Mouse (Mus musculus) heart, embryonic 13.5 days (tissue): ENCODE measurements around the gene Gkap1. TPM values are rescaled to one million over a fixed set of nuclear protein-coding genes. Genes with fewer than 3 reads are reported as not detected.

Experiments used
- ATAC-seq: fragments of 200-750 bp; cut with Nextera tagmentation; 2 replicates; pipeline ENCODE4 v1.8.0; 2017; ENCODE audit warnings: moderate TSS enrichment; ENCODE audit not compliant: insufficient number of reproducible peaks, low FRiP score, low TSS enrichment; ENCODE audit errors: extremely low read depth
- H3K27ac ChIP-seq: fragments of 300-500 bp; sonication (generic); replicated peaks from 2 replicates; pipeline ENCODE4 v1.5.1; 2015; ENCODE audit warnings: moderate library complexity, mild to moderate bottlenecking, inconsistent platforms
- H3K27me3 ChIP-seq: fragments of 300-500 bp; sonication (generic); replicated peaks from 2 replicates; pipeline ENCODE4 v1.6.1; 2015; ENCODE audit warnings: mild to moderate bottlenecking, inconsistent platforms
- H3K36me3 ChIP-seq: fragments of 300-500 bp; sonication (generic); 2 replicates; pipeline ENCODE4 v1.6.1; 2015; ENCODE audit warnings: mild to moderate bottlenecking, inconsistent platforms
- H3K4me1 ChIP-seq: fragments of 300-500 bp; sonication (generic); 2 replicates; pipeline ENCODE4 v1.6.1; 2015; ENCODE audit warnings: inconsistent platforms
- H3K4me2 ChIP-seq: fragments of 300-500 bp; sonication (generic); 2 replicates; pipeline ENCODE4 v1.6.1; 2015; ENCODE audit warnings: inconsistent platforms, mild to moderate bottlenecking, moderate library complexity
- H3K4me3 ChIP-seq: fragments of 300-500 bp; sonication (generic); 2 replicates; pipeline ENCODE4 v1.5.1; 2015; ENCODE audit warnings: moderate library complexity, mild to moderate bottlenecking, inconsistent platforms
- H3K9ac ChIP-seq: fragments of 300-500 bp; sonication (generic); 2 replicates; pipeline ENCODE4 v1.6.1; 2015; ENCODE audit warnings: inconsistent platforms, mild to moderate bottlenecking, moderate library complexity
- H3K9me3 ChIP-seq: fragments of 300-500 bp; sonication (generic); 2 replicates; pipeline ENCODE4 v1.6.1; 2016; ENCODE audit warnings: inconsistent platforms
- WGBS: fragments of 180-500 bp; shearing (Covaris S2); methylation state at CpG from one replicate; pipeline ENCODE4 v1.1.7; 2015; ENCODE audit warnings: mixed read lengths; 5-methylcytosine and 5-hydroxymethylcytosine counted together
- polyA plus RNA-seq: library from polyadenylated mRNA; unstranded; fragments of >200 nt; fragmentation: Nextera tagmentation; extraction: Ambion mirVana; gene quantifications from 2 replicates; pipeline ENCODE4 v1.2.1, GENCODE M21; 2015

Gene Gkap1
- polyA plus RNA-seq, 1 experiment from 2014 or later, result 15.6 TPM

- Histone ChIP-seq H3K36me3 (no peaks in the 10 kb centered on the region), H3K4me3 (no peak overlapping the region), H3K4me2 (no peak overlapping the region), H3K9ac (no peak overlapping the region), H3K4me1 (peaks cover 9% of the 10 kb centered on the region; the same call in 1 of the 2 replicates), H3K27me3 (peaks cover 5% of the 10 kb centered on the region; the same call in 1 of the 2 replicates), H3K9me3 (no peaks in the 10 kb centered on the region), H3K27ac (no peak overlapping the region)
- ATAC-seq, result no peak
- 23% methylated on average over 5 of the region's 5 CpGs for WGBS
Observed at GRCm38 (mm10) chr13:58292811-58293210, 17.3 kb upstream of the Gkap1 start.

GRCm38 (mm10) chr13:58289308-58289707 lies 13.8 kb upstream of the Gkap1 start:
- Histone ChIP-seq H3K4me2 (no peak overlapping the region), H3K4me1 (peaks cover 9% of the 10 kb centered on the region; the same call in 1 of the 2 replicates), H3K9ac (no peak overlapping the region), H3K4me3 (no peak overlapping the region), H3K27me3 (no peaks in the 10 kb centered on the region), H3K36me3 (no peaks in the 10 kb centered on the region), H3K27ac (no peak overlapping the region), H3K9me3 (no peaks in the 10 kb centered on the region)
- ATAC-seq, result no peak
- 71% methylated on average over 1 of the region's 1 CpGs for WGBS

- whole genome bisulfite sequencing, result 15% methylated on average over 13 of the region's 13 CpGs
- Histone ChIP-seq H3K4me2 (no peak overlapping the region), H3K4me1 (peaks cover 7% of the 10 kb centered on the region; the same call in 1 of the 2 replicates), H3K36me3 (no peaks in the 10 kb centered on the region), H3K9me3 (no peaks in the 10 kb centered on the region), H3K9ac (peak overlapping the region; percentile 52; the same call in 1 of the 2 replicates), H3K27ac (no peak overlapping the region), H3K27me3 (no peaks in the 10 kb centered on the region), H3K4me3 (no peak overlapping the region)
- ATAC-seq, result no peak
Observed at GRCm38 (mm10) chr13:58287822-58288221, 12.3 kb upstream of the Gkap1 start.

DNA sequence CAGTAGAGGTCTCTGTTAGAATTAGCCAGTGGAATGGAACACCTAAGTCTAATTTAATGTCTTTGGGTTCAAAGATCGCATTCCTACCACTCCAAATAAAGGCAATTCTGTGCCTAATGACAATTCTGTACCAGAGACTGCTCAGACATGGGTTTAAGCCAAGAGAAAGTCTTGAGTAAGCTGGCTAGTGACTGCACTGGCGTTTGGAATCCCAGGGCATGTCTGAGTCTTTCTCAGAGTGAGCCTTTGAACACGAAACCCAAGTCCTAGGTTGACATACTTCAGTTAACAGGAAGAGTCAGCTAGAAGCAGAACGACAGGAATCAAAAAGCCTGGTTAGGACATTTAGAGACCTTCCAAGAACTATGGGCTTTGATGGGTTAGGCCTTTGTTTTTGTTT lies 8.0 kb upstream of the Gkap1 start:
- 68% methylated on average over 4 of the region's 4 CpGs for WGBS
- Histone ChIP-seq H3K9me3 (no peaks in the 10 kb centered on the region), H3K4me3 (no peak overlapping the region), H3K36me3 (no peaks in the 10 kb centered on the region), H3K4me1 (no peaks in the 10 kb centered on the region), H3K27ac (no peak overlapping the region), H3K4me2 (no peak overlapping the region), H3K27me3 (no peaks in the 10 kb centered on the region), H3K9ac (no peak overlapping the region)
- no peak for ATAC-seq

DNA sequence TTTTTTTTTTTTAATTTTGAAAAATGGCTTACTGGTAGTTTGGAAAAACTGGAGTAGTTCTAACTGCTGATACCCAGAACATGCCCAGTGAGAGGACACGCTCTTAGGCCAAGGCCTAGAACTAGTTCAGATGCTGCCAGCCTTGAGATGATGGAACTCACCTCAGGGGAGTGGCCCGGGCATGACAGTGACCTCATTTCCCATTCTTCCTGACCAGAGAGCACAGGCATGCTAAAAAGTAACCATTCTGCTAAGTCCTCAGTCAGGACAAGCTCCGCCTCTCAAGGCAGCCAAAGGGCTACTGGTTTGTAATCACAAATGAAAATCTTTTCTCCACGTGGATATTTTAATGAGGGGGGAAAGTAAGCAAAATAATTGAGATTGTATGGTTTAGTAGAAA lies 6.4 kb upstream of the Gkap1 start:
- H3K36me3 ChIP-seq, result no peaks in the 10 kb centered on the region
- H3K4me1 ChIP-seq, result no peaks in the 10 kb centered on the region
- H3K9me3 ChIP-seq, result no peaks in the 10 kb centered on the region
- no peak overlapping the region for H3K4me2 ChIP-seq
- H3K4me3 ChIP-seq, result no peak overlapping the region
- no peak for ATAC-seq
- H3K27ac ChIP-seq, result no peak overlapping the region
- 64% methylated on average over 4 of the region's 4 CpGs for WGBS
- H3K9ac ChIP-seq, result no peak overlapping the region
- no peaks in the 10 kb centered on the region for H3K27me3 ChIP-seq

- peaks cover 11% of the 10 kb centered on the region for H3K27me3 ChIP-seq
- 78% methylated on average over 3 of the region's 3 CpGs for WGBS
- ATAC-seq, result no peak
Observed at GRCm38 (mm10) chr13:58280528-58280927, 5.0 kb upstream of the Gkap1 start.

GRCm38 (mm10) chr13:58276256-58276655 lies 757 bp upstream of the Gkap1 start:
- H3K4me1 ChIP-seq, result peaks cover 24% of the 10 kb centered on the region
- H3K9ac ChIP-seq, result no peak overlapping the region
- WGBS, result 65% methylated on average over 10 of the region's 10 CpGs
- H3K36me3 ChIP-seq, result no peaks in the 10 kb centered on the region
- H3K27ac ChIP-seq, result no peak overlapping the region
- no peak for ATAC-seq
- no peak overlapping the region for H3K4me2 ChIP-seq
- no peak overlapping the region for H3K4me3 ChIP-seq
- H3K9me3 ChIP-seq, result no peaks in the 10 kb centered on the region
- H3K27me3 ChIP-seq, result peaks cover 16% of the 10 kb centered on the region

More at GRCm38 (mm10) chr13:58280528-58280927, 5.0 kb upstream of the Gkap1 start:
- Histone ChIP-seq H3K9ac (no peak overlapping the region), H3K4me3 (no peak overlapping the region), H3K9me3 (no peaks in the 10 kb centered on the region), H3K4me1 (0 out of 2 replicates have a peak, but pooled peaks cover under 1% of the 10 kb centered on the region), H3K36me3 (no peaks in the 10 kb centered on the region), H3K4me2 (no peak overlapping the region), H3K27ac (no peak overlapping the region)

DNA sequence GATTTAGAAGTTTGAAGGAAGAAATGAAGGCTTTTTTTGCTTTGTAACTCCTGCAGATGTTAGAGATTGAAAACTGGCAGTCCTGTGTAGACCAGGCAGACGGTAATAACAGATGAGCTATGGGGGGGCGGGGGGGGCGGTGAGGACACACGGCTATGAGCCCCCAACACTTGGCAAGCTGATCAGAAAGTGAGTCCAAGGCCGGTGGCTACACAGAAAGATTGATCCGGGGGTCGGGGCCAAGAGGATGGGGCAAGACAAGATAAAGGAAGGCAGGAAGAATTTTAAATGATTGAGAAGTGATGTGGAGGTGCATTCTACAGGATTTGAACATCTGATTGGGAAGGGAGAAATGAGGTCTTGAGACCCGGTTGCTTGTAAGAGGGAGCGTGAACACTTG lies 423 bp downstream of the Gkap1 start:
- ATAC-seq, result no peak
- Histone ChIP-seq H3K4me2 (peak overlapping the region; percentile 89), H3K4me3 (peak overlapping the region; percentile 95), H3K9ac (peak overlapping the region; percentile 94), H3K9me3 (no peaks in the 10 kb centered on the region), H3K4me1 (peaks cover 24% of the 10 kb centered on the region), H3K36me3 (no peaks in the 10 kb centered on the region), H3K27me3 (peaks cover 16% of the 10 kb centered on the region), H3K27ac (peak overlapping the region; percentile 84; the same call in 1 of the 2 replicates)
- WGBS, result 26% methylated on average over 9 of the region's 9 CpGs

- Histone ChIP-seq H3K4me2 (peak overlapping the region; percentile 89), H3K36me3 (no peaks in the 10 kb centered on the region), H3K9ac (peak overlapping the region; percentile 94), H3K27ac (peak overlapping the region; percentile 84), H3K9me3 (no peaks in the 10 kb centered on the region), H3K4me1 (peaks cover 24% of the 10 kb centered on the region), H3K4me3 (peak overlapping the region; percentile 95), H3K27me3 (peaks cover 16% of the 10 kb centered on the region)
- peak; percentile 58; the same call in 1 of the 2 replicates for ATAC-seq
- WGBS, result under 1% methylated on average over 83 of the region's 84 CpGs
Observed at GRCm38 (mm10) chr13:58274259-58274991, 1.1 kb downstream of the Gkap1 start.

DNA sequence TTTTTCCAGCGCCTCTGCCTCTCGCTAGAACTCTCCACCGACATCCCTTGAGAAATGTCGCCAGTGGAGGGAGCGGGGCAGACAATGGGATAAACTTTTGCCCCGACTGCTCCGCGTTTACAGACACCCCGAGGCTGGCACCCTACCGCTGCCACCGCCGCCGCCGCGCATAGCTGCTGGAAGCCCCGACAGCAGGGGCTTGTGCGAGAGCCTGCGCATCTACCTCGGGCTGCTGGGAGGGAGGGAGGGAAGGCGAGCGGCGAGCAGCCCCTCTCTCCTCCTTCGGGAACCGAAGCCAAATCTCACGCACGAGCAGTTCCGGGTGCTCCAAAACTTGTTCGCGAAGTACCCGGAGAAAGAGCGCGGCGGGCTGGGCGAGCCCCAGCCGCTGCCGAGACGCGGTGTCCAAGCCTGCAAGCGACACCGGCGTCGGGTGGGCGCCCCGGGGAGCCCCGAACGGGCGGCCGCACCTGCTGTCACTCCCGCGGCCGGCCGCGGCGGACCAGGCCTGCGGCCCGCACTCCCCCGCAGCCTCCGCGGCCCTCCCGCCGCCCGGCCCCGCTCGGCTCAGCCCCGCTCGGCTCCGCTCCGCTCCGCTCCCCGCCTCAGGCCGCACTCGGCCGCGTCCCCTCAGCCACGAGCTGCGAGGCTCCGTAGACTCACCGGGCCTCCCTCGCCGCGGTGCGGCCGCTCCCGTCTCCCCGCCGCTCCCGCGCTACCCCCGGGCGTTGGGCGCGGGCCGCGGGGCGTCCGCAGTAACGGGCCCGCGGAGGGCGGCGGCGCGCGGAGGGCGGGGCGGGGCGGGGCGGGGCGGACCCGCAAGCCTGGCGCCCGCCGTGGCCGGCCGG lies 1.9 kb downstream of the Gkap1 start:
- peak overlapping the region; percentile 95 for H3K4me3 ChIP-seq
- peaks cover 24% of the 10 kb centered on the region for H3K4me1 ChIP-seq
- peaks cover 16% of the 10 kb centered on the region for H3K27me3 ChIP-seq
- peak; percentile 32; the same call in 1 of the 2 replicates for ATAC-seq
- peak overlapping the region; percentile 89 for H3K4me2 ChIP-seq
- H3K9me3 ChIP-seq, result no peaks in the 10 kb centered on the region
- peak overlapping the region; percentile 84 for H3K27ac ChIP-seq
- H3K36me3 ChIP-seq, result no peaks in the 10 kb centered on the region
- peak overlapping the region; percentile 94 for H3K9ac ChIP-seq
- WGBS, result under 1% methylated on average over 73 of the region's 115 CpGs

DNA sequence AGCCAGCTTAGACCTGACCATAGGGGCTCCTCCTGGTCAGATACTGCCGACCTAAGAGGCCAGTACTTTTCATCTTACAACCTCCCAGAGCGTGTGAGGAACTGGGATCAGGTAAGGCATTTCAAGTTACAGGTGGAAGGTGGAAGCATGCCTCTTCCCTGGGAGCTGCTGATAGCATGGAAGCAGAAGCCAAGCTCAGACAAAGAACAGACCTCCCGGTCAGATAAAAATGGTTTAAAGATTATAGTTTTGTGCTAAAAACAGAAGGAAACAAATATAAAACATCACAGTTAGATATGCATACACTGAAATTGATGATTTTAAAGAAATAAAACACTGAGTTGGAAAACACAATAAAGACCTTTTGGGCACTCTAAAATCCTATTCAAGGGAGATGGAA lies 8.6 kb downstream of the Gkap1 start:
- no peak overlapping the region for H3K9ac ChIP-seq
- H3K4me3 ChIP-seq, result no peak overlapping the region
- no peaks in the 10 kb centered on the region for H3K9me3 ChIP-seq
- 54% methylated on average over 3 of the region's 3 CpGs for WGBS
- no peaks in the 10 kb centered on the region for H3K27me3 ChIP-seq
- H3K27ac ChIP-seq, result no peak overlapping the region
- no peak overlapping the region for H3K4me2 ChIP-seq
- peaks cover 10% of the 10 kb centered on the region for H3K36me3 ChIP-seq
- ATAC-seq, result no peak
- H3K4me1 ChIP-seq, result no peaks in the 10 kb centered on the region; the same call in 1 of the 2 replicates
